Mouse (Mus musculus) cerebellum, adult (tissue): Measurements from ENCODE around the gene Amd1.
A peak's percentile ranks its signal among the peaks of the same experiment; 100 is the strongest.

Experiments
- ATAC-seq: cut with Nextera tagmentation; 2 replicates; pipeline ENCODE4 v1.9.2; 2017; ENCODE audit warnings: mild to moderate bottlenecking, moderate library complexity, mixed read lengths; ENCODE audit not compliant: insufficient number of reproducible peaks, low FRiP score, low TSS enrichment

Gene Amd1

GRCm38 (mm10) chr10:40302140-40302985, at the start of gene Amd1:
Gene Amd1 (minus strand): TSS chr10:40302186.
- peak; percentile 98 for ATAC-seq

- ATAC-seq, result no peak
Observed at GRCm38 (mm10) chr10:40351156-40351555, 49.2 kb upstream of the Amd1 start.

GRCm38 (mm10) chr10:40350245-40350932, 48.4 kb upstream of the Amd1 start:
- no peak for ATAC-seq

- ATAC-seq, result peak; percentile 12; the same call in 1 of the 2 replicates
Observed at GRCm38 (mm10) chr10:40349631-40350177, 47.7 kb upstream of the Amd1 start.

GRCm38 (mm10) chr10:40348566-40349536, 46.9 kb upstream of the Amd1 start:
- peak; percentile 95 for ATAC-seq

GRCm38 (mm10) chr10:40347461-40347954, 45.5 kb upstream of the Amd1 start:
- ATAC-seq, result no peak

- ATAC-seq, result no peak
Observed at GRCm38 (mm10) chr10:40346776-40347403, 44.9 kb upstream of the Amd1 start.

- ATAC-seq, result no peak
Observed at GRCm38 (mm10) chr10:40342036-40342435, 40.0 kb upstream of the Amd1 start.

GRCm38 (mm10) chr10:40339351-40339964, 37.5 kb upstream of the Amd1 start, which contains the start of gene Cdk19:
Gene Cdk19 (plus strand): TSS chr10:40339564.
- no peak for ATAC-seq

GRCm38 (mm10) chr10:40332864-40333263, 30.9 kb upstream of the Amd1 start:
- ATAC-seq, result no peak

- ATAC-seq, result no peak
Observed at GRCm38 (mm10) chr10:40330262-40330661, 28.3 kb upstream of the Amd1 start.

GRCm38 (mm10) chr10:40328004-40328551, 26.1 kb upstream of the Amd1 start:
- no peak for ATAC-seq

GRCm38 (mm10) chr10:40320306-40320705, 18.3 kb upstream of the Amd1 start:
- no peak for ATAC-seq

- ATAC-seq, result no peak
Observed at GRCm38 (mm10) chr10:40316841-40317585, 15.0 kb upstream of the Amd1 start.

- ATAC-seq, result no peak
Observed at GRCm38 (mm10) chr10:40312781-40313180, 10.8 kb upstream of the Amd1 start.

GRCm38 (mm10) chr10:40309884-40310635, 8.1 kb upstream of the Amd1 start:
- ATAC-seq, result no peak

GRCm38 (mm10) chr10:40307826-40308583, 6.0 kb upstream of the Amd1 start:
- no peak for ATAC-seq
